Mouse (Mus musculus): Measurements from ENCODE around the gene Smg5. TPM values are rescaled to one million over a fixed set of nuclear protein-coding genes. Genes with fewer than 3 reads are reported as not detected.
A peak's percentile ranks its signal among the peaks of the same experiment; 100 is the strongest.
"Not testable (repeated sequence)": the region's sequence is repeated elsewhere in the genome, so short reads cannot be mapped to it uniquely, and the experiment has no call there.

Smg5 gene
- polyA plus RNA-seq, 1 experiment from 2014 or later: 35.2 TPM

- WGBS (ENCODE audit: insufficient replicate concordance): 93% methylated on average over 2 of the region's 2 CpGs
- Histone ChIP-seq H3K4me3 (ENCODE audit: low read depth, low read length) (no peak overlapping the region), H3K4me2 (no peak overlapping the region), H3K9me3 (replicated peaks; ENCODE audit: control insufficient read depth, low read length) (no peaks in the 10 kb centered on the region), H3K9ac (ENCODE audit: low read depth, low read length) (no peak overlapping the region), H3K27ac (ENCODE audit: low read depth, low read length) (no peak overlapping the region), H3K4me1 (ENCODE audit: control insufficient read depth, insufficient read depth, low read length) (peaks cover 22% of the 10 kb centered on the region), H3K36me3 (ENCODE audit: control insufficient read depth, insufficient read depth, low read length) (peaks cover 39% of the 10 kb centered on the region), H3K27me3 (ENCODE audit: control insufficient read depth, insufficient read depth, low read length) (peaks cover 19% of the 10 kb centered on the region)
- ATAC-seq (replicated peaks; ENCODE audit: insufficient number of reproducible peaks, low FRiP score, low TSS enrichment): no peak
These were observed 25.7 kb downstream of the Smg5 start for GRCm38 (mm10) chr3:88361612-88362313.

- peaks cover 22% of the 10 kb centered on the region for H3K4me1 ChIP-seq (ENCODE audit: control insufficient read depth, insufficient read depth, low read length)
- peak; percentile 60; the same call in 1 of the 2 replicates for ATAC-seq (replicated peaks; ENCODE audit: insufficient number of reproducible peaks, low FRiP score, low TSS enrichment)
- no peak overlapping the region for H3K9ac ChIP-seq (ENCODE audit: low read depth, low read length)
These were observed 27.6 kb downstream of the Smg5 start for GRCm38 (mm10) chr3:88363700-88364099.

GRCm38 (mm10) chr3:88364337-88364736 is 28.3 kb downstream of the Smg5 start, which contains the start of gene Paqr6:
Gene Paqr6, plus strand, starts transcription at chr3:88364584.
- WGBS (ENCODE audit: insufficient replicate concordance): under 1% methylated on average over 16 of the region's 16 CpGs
- H3K9me3 ChIP-seq (replicated peaks; ENCODE audit: control insufficient read depth, low read length): no peaks in the 10 kb centered on the region
- peak within 1 kb of the TSS; percentile 60 for H3K4me2 ChIP-seq
- 0 out of 2 replicates have a peak within 1 kb of the TSS, but pooled peaks have one; percentile 28 for H3K9ac ChIP-seq (ENCODE audit: low read depth, low read length)
- H3K36me3 ChIP-seq (ENCODE audit: control insufficient read depth, insufficient read depth, low read length): peaks cover 24% of the 10 kb centered on the region
- peaks cover 19% of the 10 kb centered on the region for H3K27me3 ChIP-seq (ENCODE audit: control insufficient read depth, insufficient read depth, low read length)
- peak; percentile 28 for ATAC-seq (replicated peaks; ENCODE audit: insufficient number of reproducible peaks, low FRiP score, low TSS enrichment)
- H3K4me1 ChIP-seq (ENCODE audit: control insufficient read depth, insufficient read depth, low read length): peaks cover 21% of the 10 kb centered on the region
- H3K27ac ChIP-seq (ENCODE audit: low read depth, low read length): peak within 1 kb of the TSS; percentile 73
- peak within 1 kb of the TSS; percentile 27 for H3K4me3 ChIP-seq (ENCODE audit: low read depth, low read length)

More at GRCm38 (mm10) chr3:88363700-88364099, 27.6 kb downstream of the Smg5 start:
- Histone ChIP-seq H3K36me3 (ENCODE audit: control insufficient read depth, insufficient read depth, low read length) (peaks cover 29% of the 10 kb centered on the region), H3K27me3 (ENCODE audit: control insufficient read depth, insufficient read depth, low read length) (peaks cover 19% of the 10 kb centered on the region), H3K4me2 (peak overlapping the region; percentile 60), H3K4me3 (ENCODE audit: low read depth, low read length) (no peak overlapping the region), H3K27ac (ENCODE audit: low read depth, low read length) (peak overlapping the region; percentile 73), H3K9me3 (replicated peaks; ENCODE audit: control insufficient read depth, low read length) (no peaks in the 10 kb centered on the region)
- 38% methylated on average over 4 of the region's 4 CpGs for WGBS (ENCODE audit: insufficient replicate concordance)

- peaks cover 19% of the 10 kb centered on the region for H3K27me3 ChIP-seq (ENCODE audit: control insufficient read depth, insufficient read depth, low read length)
- H3K4me2 ChIP-seq: no peak overlapping the region
- WGBS (ENCODE audit: insufficient replicate concordance): 34% methylated on average over 34 of the region's 34 CpGs
- H3K9me3 ChIP-seq (replicated peaks; ENCODE audit: control insufficient read depth, low read length): no peaks in the 10 kb centered on the region
- no peak overlapping the region for H3K4me3 ChIP-seq (ENCODE audit: low read depth, low read length)
- no peak overlapping the region for H3K9ac ChIP-seq (ENCODE audit: low read depth, low read length)
- H3K27ac ChIP-seq (ENCODE audit: low read depth, low read length): no peak overlapping the region
- H3K4me1 ChIP-seq (ENCODE audit: control insufficient read depth, insufficient read depth, low read length): peaks cover 13% of the 10 kb centered on the region
- peaks cover 11% of the 10 kb centered on the region for H3K36me3 ChIP-seq (ENCODE audit: control insufficient read depth, insufficient read depth, low read length)
- ATAC-seq (replicated peaks; ENCODE audit: insufficient number of reproducible peaks, low FRiP score, low TSS enrichment): no peak
These were observed 29.8 kb downstream of the Smg5 start for GRCm38 (mm10) chr3:88365705-88366361.

GRCm38 (mm10) chr3:88366830-88367428 is 30.9 kb downstream of the Smg5 start:
- peak; percentile 41; the same call in 1 of the 2 replicates for ATAC-seq (replicated peaks; ENCODE audit: insufficient number of reproducible peaks, low FRiP score, low TSS enrichment)
- H3K36me3 ChIP-seq (ENCODE audit: control insufficient read depth, insufficient read depth, low read length); H3K9me3 ChIP-seq (replicated peaks; ENCODE audit: control insufficient read depth, low read length); H3K9ac ChIP-seq (ENCODE audit: low read depth, low read length); H3K27ac ChIP-seq (ENCODE audit: low read depth, low read length): not testable (repeated sequence)
- WGBS (ENCODE audit: insufficient replicate concordance): 6% methylated on average over 16 of the region's 22 CpGs
- H3K4me3 ChIP-seq (ENCODE audit: low read depth, low read length): 0 out of 2 replicates have a peak overlapping the region, but pooled peaks have one; percentile 10
- peaks cover 13% of the 10 kb centered on the region for H3K4me1 ChIP-seq (ENCODE audit: control insufficient read depth, insufficient read depth, low read length)
- H3K27me3 ChIP-seq (ENCODE audit: control insufficient read depth, insufficient read depth, low read length): peaks cover 19% of the 10 kb centered on the region
- H3K4me2 ChIP-seq: peak overlapping the region; percentile 51

- H3K9ac ChIP-seq (ENCODE audit: low read depth, low read length); H3K9me3 ChIP-seq (replicated peaks; ENCODE audit: control insufficient read depth, low read length); H3K27ac ChIP-seq (ENCODE audit: low read depth, low read length); H3K36me3 ChIP-seq (ENCODE audit: control insufficient read depth, insufficient read depth, low read length); H3K4me3 ChIP-seq (ENCODE audit: low read depth, low read length); ATAC-seq (replicated peaks; ENCODE audit: insufficient number of reproducible peaks, low FRiP score, low TSS enrichment); H3K4me2 ChIP-seq: not testable (repeated sequence)
- Histone ChIP-seq H3K27me3 (ENCODE audit: control insufficient read depth, insufficient read depth, low read length) (peaks cover 19% of the 10 kb centered on the region), H3K4me1 (ENCODE audit: control insufficient read depth, insufficient read depth, low read length) (peaks cover 13% of the 10 kb centered on the region)
- 41% methylated on average over 3 of the region's 7 CpGs for WGBS (ENCODE audit: insufficient replicate concordance)
These were observed 31.5 kb downstream of the Smg5 start for GRCm38 (mm10) chr3:88367517-88367916.

- not testable (repeated sequence) for H3K9ac ChIP-seq (ENCODE audit: low read depth, low read length); H3K4me2 ChIP-seq; ATAC-seq (replicated peaks; ENCODE audit: insufficient number of reproducible peaks, low FRiP score, low TSS enrichment); H3K36me3 ChIP-seq (ENCODE audit: control insufficient read depth, insufficient read depth, low read length); H3K4me3 ChIP-seq (ENCODE audit: low read depth, low read length); H3K9me3 ChIP-seq (replicated peaks; ENCODE audit: control insufficient read depth, low read length); H3K27ac ChIP-seq (ENCODE audit: low read depth, low read length)
- 83% methylated on average over 7 of the region's 7 CpGs for WGBS (ENCODE audit: insufficient replicate concordance)
- Histone ChIP-seq H3K4me1 (ENCODE audit: control insufficient read depth, insufficient read depth, low read length) (peaks cover 12% of the 10 kb centered on the region), H3K27me3 (ENCODE audit: control insufficient read depth, insufficient read depth, low read length) (peaks cover 19% of the 10 kb centered on the region)
These were observed 32.5 kb downstream of the Smg5 start for GRCm38 (mm10) chr3:88368511-88368910.

GRCm38 (mm10) chr3:88372643-88373042 is 36.6 kb downstream of the Smg5 start, which contains the start of gene Bglap3:
Gene Bglap3, minus strand, starts transcription at chr3:88372743.
- H3K9me3 ChIP-seq (replicated peaks; ENCODE audit: control insufficient read depth, low read length); H3K27me3 ChIP-seq (ENCODE audit: control insufficient read depth, insufficient read depth, low read length); H3K36me3 ChIP-seq (ENCODE audit: control insufficient read depth, insufficient read depth, low read length); H3K4me3 ChIP-seq (ENCODE audit: low read depth, low read length); H3K9ac ChIP-seq (ENCODE audit: low read depth, low read length); H3K4me2 ChIP-seq; ATAC-seq (replicated peaks; ENCODE audit: insufficient number of reproducible peaks, low FRiP score, low TSS enrichment); H3K4me1 ChIP-seq (ENCODE audit: control insufficient read depth, insufficient read depth, low read length); H3K27ac ChIP-seq (ENCODE audit: low read depth, low read length): not testable (repeated sequence)
- 88% methylated on average over 9 of the region's 9 CpGs for WGBS (ENCODE audit: insufficient replicate concordance)
